Mouse (Mus musculus) embryonic facial prominence, embryonic 15.5 days (tissue): ENCODE results near the gene Casz1. TPM values are rescaled to one million over a fixed set of nuclear protein-coding genes. Genes with fewer than 3 reads are reported as not detected.

Experiments used
- ATAC-seq: fragments of 200-750 bp; cut with Nextera tagmentation; 2 replicates; pipeline ENCODE4 v1.8.0; 2017; ENCODE audit warnings: low read depth, moderate TSS enrichment; ENCODE audit not compliant: insufficient number of reproducible peaks, low FRiP score, low TSS enrichment
- H3K27ac ChIP-seq: fragments of 300-500 bp; sonication (generic); replicated peaks from 2 replicates; pipeline ENCODE4 v1.5.1; 2015; ENCODE audit warnings: mild to moderate bottlenecking, inconsistent platforms
- H3K27me3 ChIP-seq: fragments of 300-500 bp; sonication (generic); 2 replicates; pipeline ENCODE4 v1.6.1; 2015; ENCODE audit warnings: inconsistent platforms
- H3K36me3 ChIP-seq: fragments of 300-500 bp; sonication (generic); 2 replicates; pipeline ENCODE4 v1.6.1; 2015; ENCODE audit warnings: mild to moderate bottlenecking, inconsistent platforms
- H3K4me1 ChIP-seq: fragments of 300-500 bp; sonication (generic); 2 replicates; pipeline ENCODE4 v1.6.1; 2015; ENCODE audit warnings: inconsistent platforms
- H3K4me2 ChIP-seq: fragments of 300-500 bp; sonication (generic); replicated peaks from 2 replicates; pipeline ENCODE4 v1.6.1; 2015; ENCODE audit warnings: mild to moderate bottlenecking, inconsistent platforms
- H3K4me3 ChIP-seq: fragments of 300-500 bp; sonication (generic); replicated peaks from 2 replicates; pipeline ENCODE4 v1.5.1; 2015; ENCODE audit warnings: mild to moderate bottlenecking, inconsistent platforms
- H3K9ac ChIP-seq: fragments of 300-500 bp; sonication (generic); 2 replicates; pipeline ENCODE4 v1.6.1; 2015; ENCODE audit warnings: inconsistent platforms
- H3K9me3 ChIP-seq: fragments of 300-500 bp; sonication (generic); replicated peaks from 2 replicates; pipeline ENCODE4 v1.6.1; 2016; ENCODE audit warnings: inconsistent platforms
- WGBS: fragments of 180-500 bp; shearing (Covaris S2); methylation state at CpG from one replicate; pipeline ENCODE4 v1.1.7; 2015; 5-methylcytosine and 5-hydroxymethylcytosine counted together
- polyA plus RNA-seq: library from polyadenylated mRNA; unstranded; fragments of >200 nt; fragmentation: Nextera tagmentation; extraction: Ambion mirVana; gene quantifications from 2 replicates; pipeline ENCODE4 v1.2.1, GENCODE M21; 2015

The Casz1 gene
- polyA plus RNA-seq, 1 experiment from 2014 or later: 11.2 TPM

- Histone ChIP-seq H3K27ac (no peak overlapping the region), H3K4me3 (no peak overlapping the region), H3K9me3 (no peaks in the 10 kb centered on the region), H3K27me3 (peaks cover 90% of the 10 kb centered on the region), H3K36me3 (no peaks in the 10 kb centered on the region), H3K4me2 (no peak overlapping the region), H3K4me1 (peaks cover 9% of the 10 kb centered on the region; the same call in 1 of the 2 replicates), H3K9ac (no peak overlapping the region)
- WGBS: 81% methylated on average over 3 of the region's 3 CpGs
- no peak for ATAC-seq
Observed at GRCm38 (mm10) chr4:148879631-148880030, 75.4 kb downstream of the Casz1 start.

- peaks cover 89% of the 10 kb centered on the region for H3K27me3 ChIP-seq
- H3K4me3 ChIP-seq: no peak overlapping the region
- 26% methylated on average over 17 of the region's 17 CpGs for WGBS
- no peak for ATAC-seq
- no peak overlapping the region for H3K9ac ChIP-seq
- no peak overlapping the region for H3K27ac ChIP-seq
- no peaks in the 10 kb centered on the region for H3K36me3 ChIP-seq
- no peak overlapping the region for H3K4me2 ChIP-seq
- no peaks in the 10 kb centered on the region for H3K9me3 ChIP-seq
- peaks cover 22% of the 10 kb centered on the region for H3K4me1 ChIP-seq
Observed at GRCm38 (mm10) chr4:148881001-148881669, 76.9 kb downstream of the Casz1 start.

- Histone ChIP-seq H3K4me3 (no peak overlapping the region), H3K9me3 (no peaks in the 10 kb centered on the region), H3K9ac (no peak overlapping the region), H3K27me3 (peaks cover 90% of the 10 kb centered on the region), H3K4me2 (no peak overlapping the region), H3K27ac (no peak overlapping the region), H3K36me3 (no peaks in the 10 kb centered on the region), H3K4me1 (peaks cover 22% of the 10 kb centered on the region)
- no peak for ATAC-seq
- 72% methylated on average over 5 of the region's 5 CpGs for WGBS
Observed at GRCm38 (mm10) chr4:148881838-148882237, 77.6 kb downstream of the Casz1 start.

GRCm38 (mm10) chr4:148882360-148882929 lies 78.2 kb downstream of the Casz1 start:
- 19% methylated on average over 17 of the region's 17 CpGs for WGBS
- peaks cover 22% of the 10 kb centered on the region for H3K4me1 ChIP-seq
- no peak for ATAC-seq
- H3K27ac ChIP-seq: no peak overlapping the region
- H3K36me3 ChIP-seq: no peaks in the 10 kb centered on the region
- H3K9ac ChIP-seq: no peak overlapping the region
- no peaks in the 10 kb centered on the region for H3K9me3 ChIP-seq
- H3K4me2 ChIP-seq: no peak overlapping the region
- H3K4me3 ChIP-seq: no peak overlapping the region
- H3K27me3 ChIP-seq: peaks cover 88% of the 10 kb centered on the region

DNA sequence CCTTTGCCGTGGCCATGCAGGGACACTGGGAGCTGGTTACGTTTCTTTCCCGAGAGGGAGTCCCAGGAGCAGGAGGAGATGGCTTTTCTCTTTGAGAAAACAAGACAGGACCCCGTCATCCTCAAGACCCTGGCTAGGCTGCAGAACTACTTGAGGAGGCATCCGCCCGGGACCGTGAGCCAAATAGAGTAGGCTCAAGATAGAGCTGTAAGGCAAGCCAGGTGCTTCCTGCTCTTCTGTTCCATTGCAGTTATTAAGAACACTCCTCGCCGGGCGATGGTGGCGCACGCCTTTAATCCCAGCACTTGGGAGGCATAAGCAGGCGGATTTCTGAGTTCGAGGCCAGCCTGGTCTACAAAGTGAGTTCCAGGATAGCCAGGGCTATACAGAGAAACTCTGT lies 80.4 kb downstream of the Casz1 start:
- H3K36me3 ChIP-seq: no peaks in the 10 kb centered on the region
- H3K9me3 ChIP-seq: no peaks in the 10 kb centered on the region
- H3K4me3 ChIP-seq: no peak overlapping the region
- no peak for ATAC-seq
- peaks cover 87% of the 10 kb centered on the region for H3K27me3 ChIP-seq
- no peak overlapping the region for H3K27ac ChIP-seq
- H3K9ac ChIP-seq: no peak overlapping the region
- H3K4me1 ChIP-seq: peaks cover 22% of the 10 kb centered on the region
- WGBS: 75% methylated on average over 14 of the region's 14 CpGs
- no peak overlapping the region for H3K4me2 ChIP-seq

- no peak overlapping the region for H3K4me2 ChIP-seq
- no peak for ATAC-seq
- peaks cover 88% of the 10 kb centered on the region for H3K27me3 ChIP-seq
- no peaks in the 10 kb centered on the region for H3K9me3 ChIP-seq
- WGBS: 36% methylated on average over 10 of the region's 10 CpGs
- H3K9ac ChIP-seq: no peak overlapping the region
- peaks cover 22% of the 10 kb centered on the region for H3K4me1 ChIP-seq
- H3K4me3 ChIP-seq: no peak overlapping the region
- no peaks in the 10 kb centered on the region for H3K36me3 ChIP-seq
- no peak overlapping the region for H3K27ac ChIP-seq
Observed at GRCm38 (mm10) chr4:148885401-148885800, 81.2 kb downstream of the Casz1 start.

GRCm38 (mm10) chr4:148885921-148886540 lies 81.8 kb downstream of the Casz1 start:
- H3K9ac ChIP-seq: no peak overlapping the region
- peaks cover 88% of the 10 kb centered on the region for H3K27me3 ChIP-seq
- H3K27ac ChIP-seq: no peak overlapping the region
- no peak for ATAC-seq
- H3K4me2 ChIP-seq: no peak overlapping the region
- no peaks in the 10 kb centered on the region for H3K36me3 ChIP-seq
- H3K4me1 ChIP-seq: peaks cover 23% of the 10 kb centered on the region
- no peak overlapping the region for H3K4me3 ChIP-seq
- WGBS: 42% methylated on average over 9 of the region's 9 CpGs
- no peaks in the 10 kb centered on the region for H3K9me3 ChIP-seq

GRCm38 (mm10) chr4:148888229-148888628 lies 84.0 kb downstream of the Casz1 start:
- Histone ChIP-seq H3K36me3 (no peaks in the 10 kb centered on the region), H3K4me3 (no peak overlapping the region), H3K9ac (no peak overlapping the region), H3K4me1 (peaks cover 23% of the 10 kb centered on the region), H3K27ac (no peak overlapping the region), H3K4me2 (no peak overlapping the region), H3K27me3 (peaks cover 89% of the 10 kb centered on the region), H3K9me3 (no peaks in the 10 kb centered on the region)
- ATAC-seq: no peak
- WGBS: 50% methylated on average over 8 of the region's 8 CpGs

DNA sequence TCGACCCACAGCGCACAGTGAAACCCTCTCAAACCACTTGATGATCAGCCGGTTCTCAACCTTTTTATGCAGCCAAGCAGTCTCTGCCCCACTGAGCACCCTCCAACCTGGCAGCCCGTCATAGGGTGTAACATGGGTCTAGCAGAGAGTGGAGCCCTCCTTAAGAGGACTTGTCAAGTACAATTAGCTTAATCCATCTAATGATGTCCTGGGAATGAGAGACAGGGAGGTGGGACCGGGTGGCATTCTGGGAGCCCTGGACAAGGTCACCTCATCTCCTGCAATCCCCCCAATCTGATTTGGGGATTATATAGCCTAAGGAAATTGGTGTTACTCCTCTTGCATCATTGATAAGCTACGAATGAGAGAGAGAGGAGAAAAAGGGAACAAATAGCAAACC lies 84.8 kb downstream of the Casz1 start:
- Histone ChIP-seq H3K9me3 (no peaks in the 10 kb centered on the region), H3K9ac (no peak overlapping the region), H3K27me3 (peaks cover 89% of the 10 kb centered on the region), H3K4me3 (no peak overlapping the region), H3K4me1 (peaks cover 23% of the 10 kb centered on the region), H3K4me2 (no peak overlapping the region), H3K27ac (no peak overlapping the region), H3K36me3 (no peaks in the 10 kb centered on the region)
- ATAC-seq: no peak
- 71% methylated on average over 6 of the region's 6 CpGs for WGBS

DNA sequence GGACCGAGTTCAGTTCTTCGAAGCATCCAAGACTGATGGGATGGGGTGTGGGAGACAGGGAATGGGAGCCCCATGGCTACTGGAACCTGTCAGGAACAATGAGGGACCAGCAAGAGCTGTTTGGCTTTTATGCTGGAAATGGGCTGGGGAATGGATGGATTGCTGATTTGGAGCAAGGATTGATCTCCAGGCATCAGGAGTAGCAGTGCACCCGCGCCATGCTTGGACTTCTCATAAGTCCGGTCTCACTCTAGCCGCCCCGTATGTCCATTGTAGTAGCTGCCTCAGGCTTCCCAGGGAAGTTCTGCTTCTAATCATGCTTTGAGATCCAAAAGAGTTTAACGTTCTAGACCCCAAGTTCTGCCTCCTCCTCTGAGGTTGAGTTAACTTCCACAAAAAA lies 86.2 kb downstream of the Casz1 start:
- WGBS: 63% methylated on average over 8 of the region's 8 CpGs

DNA sequence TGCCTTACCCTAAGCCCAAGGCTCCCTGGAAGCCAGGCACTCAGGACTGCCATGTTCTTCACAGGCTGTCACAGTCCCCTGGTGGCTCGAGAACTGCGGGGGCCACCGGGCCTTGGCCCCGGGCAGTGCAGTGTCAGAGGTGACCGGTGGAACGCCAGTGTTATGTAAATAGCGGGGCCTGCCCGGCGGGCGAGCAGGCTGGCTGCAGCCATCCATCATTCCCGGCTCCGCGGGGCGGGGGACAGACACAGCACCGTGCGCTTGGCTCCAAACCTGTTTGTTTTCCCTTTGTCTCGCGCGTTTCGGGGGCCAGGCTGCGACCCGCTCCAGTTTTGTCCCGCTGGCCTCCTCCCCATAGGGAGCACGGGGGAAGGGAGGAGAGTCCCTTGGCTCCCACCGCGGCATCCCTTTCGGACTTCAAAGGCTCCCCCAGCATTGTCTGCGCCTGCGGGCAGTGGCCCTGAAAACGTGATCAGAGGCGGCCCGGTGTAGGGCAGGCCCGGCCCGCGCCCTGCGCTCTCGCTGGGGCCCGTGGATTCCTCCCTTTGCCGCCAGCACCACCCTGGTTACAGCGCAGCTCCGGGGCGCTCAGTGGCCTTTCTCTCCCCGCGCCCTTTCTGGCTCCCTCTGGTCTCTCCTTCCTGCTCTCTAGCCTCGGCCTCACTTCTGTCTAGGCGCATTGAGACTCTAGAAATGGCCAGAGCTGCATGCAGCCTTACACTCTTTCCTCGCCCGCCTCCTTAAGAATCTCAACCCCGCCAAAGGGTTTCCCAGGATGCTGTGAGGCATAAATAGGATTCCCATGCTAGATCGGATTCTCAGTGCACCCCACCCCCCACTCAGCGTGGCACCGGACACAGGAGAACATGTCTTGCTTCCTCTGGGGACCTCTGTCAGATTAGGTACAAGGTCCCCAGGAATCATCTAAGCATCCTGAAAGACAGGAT lies 86.9 kb downstream of the Casz1 start:
- ATAC-seq: no peak
- 8% methylated on average over 52 of the region's 52 CpGs for WGBS

More for the DNA sequence above, 86.2 kb downstream of the Casz1 start:
- Histone ChIP-seq H3K27ac (no peak overlapping the region), H3K36me3 (no peaks in the 10 kb centered on the region), H3K4me1 (peaks cover 17% of the 10 kb centered on the region), H3K9me3 (no peaks in the 10 kb centered on the region), H3K9ac (no peak overlapping the region), H3K27me3 (peaks cover 87% of the 10 kb centered on the region), H3K4me2 (peak overlapping the region; percentile 52; the same call in 1 of the 2 replicates), H3K4me3 (peak overlapping the region; percentile 30; the same call in 1 of the 2 replicates)
- ATAC-seq: no peak

More for the DNA sequence above, 86.9 kb downstream of the Casz1 start:
- no peaks in the 10 kb centered on the region for H3K36me3 ChIP-seq
- H3K9me3 ChIP-seq: no peaks in the 10 kb centered on the region
- H3K27ac ChIP-seq: no peak overlapping the region
- peaks cover 13% of the 10 kb centered on the region for H3K4me1 ChIP-seq
- H3K9ac ChIP-seq: no peak overlapping the region
- peaks cover 89% of the 10 kb centered on the region for H3K27me3 ChIP-seq
- peak overlapping the region; percentile 52 for H3K4me2 ChIP-seq
- H3K4me3 ChIP-seq: peak overlapping the region; percentile 30
